Mouse (Mus musculus) ovary, postnatal 14 days (tissue): Measurements from ENCODE around the gene Selenot.

Experiments used
- DNase-seq: peaks from one replicate; pipeline ENCODE4 v3.0.0; 2022; ENCODE audit warnings: low spot score

Gene Selenot

DNA sequence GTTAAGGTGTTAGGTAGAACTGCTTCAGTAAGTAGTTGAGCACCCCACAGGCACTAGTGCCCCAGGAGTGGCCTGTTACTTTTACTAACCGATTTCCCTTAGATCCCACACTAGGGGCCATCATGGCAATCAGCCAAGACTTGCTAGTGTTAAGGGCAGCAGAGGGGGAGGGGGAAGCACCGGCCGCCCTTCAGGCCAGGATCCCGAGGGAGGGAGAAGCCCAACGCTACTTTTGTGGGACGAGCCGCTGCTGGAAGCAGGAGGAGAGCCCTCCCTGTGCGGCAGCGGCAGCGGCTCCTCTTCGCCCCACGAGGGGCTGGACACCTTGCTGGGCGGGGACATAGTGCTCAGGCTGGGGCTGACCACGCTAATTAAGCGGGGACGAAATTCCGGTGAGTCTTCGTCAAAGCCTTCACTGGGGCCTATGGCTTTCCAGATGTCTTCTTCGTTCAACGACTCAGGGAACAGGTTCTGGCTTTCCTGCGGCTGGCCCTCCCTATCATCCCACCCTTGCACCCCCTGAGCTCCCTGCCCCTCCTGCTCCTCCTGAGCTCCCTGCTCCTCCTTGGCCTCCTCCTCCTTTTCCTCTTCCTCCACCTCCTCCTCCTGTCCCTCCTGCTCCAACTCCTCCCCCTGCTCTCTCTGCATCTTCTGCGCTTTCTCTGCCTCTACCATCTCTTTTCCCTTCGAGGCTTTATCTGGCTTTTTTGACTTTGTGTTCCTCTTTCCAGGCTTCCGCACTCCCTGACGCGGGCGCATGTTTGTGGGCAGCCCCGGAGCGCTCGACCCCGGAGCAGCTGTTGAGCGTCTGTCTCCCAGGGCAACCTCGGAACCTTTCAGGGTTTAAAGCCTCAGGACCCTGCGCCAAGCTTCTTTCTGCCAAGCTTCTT is 60.2 kb downstream of the Selenot start, which contains the start of gene Erich6:
Gene Erich6 (minus strand): TSS at position 802 of the 890 bp plus-strand sequence.
- peak; percentile 13 for DNase-seq
